Mouse (Mus musculus): ENCODE measurements around the gene Gprc5a. TPM values are rescaled to one million over a fixed set of nuclear protein-coding genes. Genes with fewer than 3 reads are reported as not detected.

The Gprc5a gene
- total and polyA plus RNA-seq, 3 experiments: 0.08 to 0.59 TPM; not detected in 1

DNA sequence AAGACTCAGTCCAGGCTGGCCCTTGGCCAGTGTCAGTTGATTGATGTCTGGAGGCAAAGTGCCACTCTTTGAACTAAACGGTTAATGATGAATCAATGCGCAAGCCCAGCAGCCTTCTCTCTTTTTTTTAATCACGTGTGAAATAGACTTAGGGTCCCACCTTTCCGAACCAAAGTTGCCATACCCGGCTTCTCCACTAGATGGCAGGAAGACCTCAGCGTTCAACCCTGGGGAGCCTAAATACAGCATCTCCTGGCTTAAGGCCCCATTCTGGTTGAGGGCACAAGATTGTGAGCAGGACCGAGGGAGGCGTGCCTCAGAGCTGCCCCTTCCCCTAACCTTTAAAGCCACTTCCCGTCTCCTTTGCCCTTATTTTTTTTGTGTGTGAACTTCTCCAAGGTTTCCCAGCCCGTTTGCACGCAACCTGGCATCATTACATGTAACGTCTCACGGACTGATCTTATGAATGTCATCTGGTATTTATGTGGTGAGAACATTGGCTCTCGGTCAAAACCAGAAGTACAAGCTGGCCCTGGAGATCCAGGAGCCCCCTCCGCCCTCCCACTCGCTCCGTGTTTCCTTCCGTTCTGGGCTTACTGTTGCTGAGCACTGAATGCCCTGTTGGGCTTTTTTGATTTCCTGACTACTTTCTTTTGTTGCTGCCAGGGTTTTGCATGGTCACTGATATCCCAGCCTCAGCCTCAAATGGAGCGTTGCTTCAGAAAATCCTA, 22.4 kb downstream of the Gprc5a start:
- in situ Hi-C loops (cut with MboI; ENCODE audit: low pct_ligation_motif_present, low pct_unique_long_range_greater_than_20kb, low sequenced_read_pairs) (loop anchor here (10.0 kb wide), 1 partner anchor 57 kb away; no protein-coding TSS in a partner anchor), dilution Hi-C loops (cut with MboI; ENCODE audit: extremely low pct_ligation_motif_present, extremely low pct_unique_long_range_greater_than_20kb, low sequenced_read_pairs) (no loop called here)
- H3K4me2 ChIP-seq (ENCODE audit: insufficient read depth, low read depth, poor library complexity, severe bottlenecking): no peak overlapping the region
- no peak overlapping the region for H3K9ac ChIP-seq (ENCODE audit: insufficient read depth, low read depth)
- H3K36me3 ChIP-seq (replicated peaks in 1 of 2; ENCODE audit: control insufficient read depth in 1 of 2, insufficient read depth in 1 of 2, low read length in 1 of 2): no peaks in the 10 kb centered on the region
- H3K9me3 ChIP-seq (replicated peaks; ENCODE audit: low read length): no peaks in the 10 kb centered on the region
- no peak overlapping the region for H3K27ac ChIP-seq (ENCODE audit: insufficient read depth, low read depth)
- no peaks in the 10 kb centered on the region for H3K79me2 ChIP-seq (replicated peaks; ENCODE audit: control insufficient read depth, extremely low read depth, insufficient read depth, poor library complexity, severe bottlenecking)
- H3K27me3 ChIP-seq (replicated peaks): no peaks in the 10 kb centered on the region
- DNase-seq (ENCODE audit: extremely low read depth): peak; percentile 71
- H3K4me1 ChIP-seq (ENCODE audit: control insufficient read depth in 1 of 2, insufficient read depth in 2 of 2): peaks cover 0 to 3% of the 10 kb centered on the region in 2 experiments; a peak in 2 of 4 replicates
- no peak overlapping the region for H3K4me3 ChIP-seq (replicated peaks in 1 of 3; ENCODE audit: low read depth in 2 of 3, low read length in 2 of 3, poor library complexity in 1 of 3)
- TF ChIP-seq NELFE (IDR thresholded peaks at IDR 0.05; ENCODE audit: low read depth, low read length) (peak; percentile 23; the same call in 1 of the 2 replicates), ELF1 (IDR thresholded peaks at IDR 0.05; ENCODE audit: low read depth, low read length) (no peak), CTCF (conservative IDR thresholded peaks at IDR 0.05 in 1 of 2, IDR thresholded peaks at IDR 0.05 in 1 of 2; ENCODE audit: low read depth in 2 of 2, low read length in 2 of 2) (peak; percentile 95 to 96), POLR2AphosphoS2 (IDR thresholded peaks at IDR 0.05; ENCODE audit: low read depth, low read length) (no peak), SMC3 (IDR thresholded peaks at IDR 0.05; ENCODE audit: low read depth, low read length) (peak; percentile 83), SIN3A (IDR thresholded peaks at IDR 0.05; ENCODE audit: low read length) (no peak), MXI1 (IDR thresholded peaks at IDR 0.05; ENCODE audit: low read depth, low read length) (no peak), E2F4 (IDR thresholded peaks at IDR 0.05; ENCODE audit: insufficient replicate concordance, low read depth, low read length) (no peak), MEF2A (IDR thresholded peaks at IDR 0.05; ENCODE audit: borderline replicate concordance, low read depth, low read length) (no peak), MAFK (IDR thresholded peaks at IDR 0.05; ENCODE audit: insufficient replicate concordance, low read length) (no peak), RCOR1 (conservative IDR thresholded peaks at IDR 0.05; ENCODE audit: low read depth, low read length) (no peak), BHLHE40 (IDR thresholded peaks at IDR 0.05; ENCODE audit: low read depth, low read length) (peak; percentile 65), EP300 (IDR thresholded peaks at IDR 0.05; ENCODE audit: low read length) (no peak), IRF4 (IDR thresholded peaks at IDR 0.05; ENCODE audit: low read depth, low read length) (peak; percentile 24; the same call in 1 of the 2 replicates), USF2 (conservative IDR thresholded peaks at IDR 0.05; ENCODE audit: low read depth, low read length) (no peak), RAD21 (IDR thresholded peaks at IDR 0.05; ENCODE audit: low read depth, low read length) (peak; percentile 94), ZC3H11A (IDR thresholded peaks at IDR 0.05; ENCODE audit: low read depth, low read length) (0 out of 2 replicates have a peak, but pooled peaks have one; percentile 19), CHD2 (IDR thresholded peaks at IDR 0.05; ENCODE audit: low read length) (no peak), PAX5 (IDR thresholded peaks at IDR 0.05; ENCODE audit: low read length) (no peak), TCF12 (IDR thresholded peaks at IDR 0.05; ENCODE audit: low read depth, low read length) (no peak), USF1 (IDR thresholded peaks at IDR 0.05; ENCODE audit: low read depth, low read length) (no peak), ZNF384 (IDR thresholded peaks at IDR 0.05; ENCODE audit: low read depth, low read length) (peak; percentile 47; the same call in 1 of the 2 replicates)
